Mouse (Mus musculus) natural killer cell, adult 2 months (primary cell): ENCODE data around the gene Hoxa7.

Experiments used
- DNase-seq, 2 experiments: peaks; one replicate each; pipeline ENCODE4 v3.0.0; 2022; ENCODE audit warnings: low spot score in 2 of 2

Gene Hoxa7

DNA sequence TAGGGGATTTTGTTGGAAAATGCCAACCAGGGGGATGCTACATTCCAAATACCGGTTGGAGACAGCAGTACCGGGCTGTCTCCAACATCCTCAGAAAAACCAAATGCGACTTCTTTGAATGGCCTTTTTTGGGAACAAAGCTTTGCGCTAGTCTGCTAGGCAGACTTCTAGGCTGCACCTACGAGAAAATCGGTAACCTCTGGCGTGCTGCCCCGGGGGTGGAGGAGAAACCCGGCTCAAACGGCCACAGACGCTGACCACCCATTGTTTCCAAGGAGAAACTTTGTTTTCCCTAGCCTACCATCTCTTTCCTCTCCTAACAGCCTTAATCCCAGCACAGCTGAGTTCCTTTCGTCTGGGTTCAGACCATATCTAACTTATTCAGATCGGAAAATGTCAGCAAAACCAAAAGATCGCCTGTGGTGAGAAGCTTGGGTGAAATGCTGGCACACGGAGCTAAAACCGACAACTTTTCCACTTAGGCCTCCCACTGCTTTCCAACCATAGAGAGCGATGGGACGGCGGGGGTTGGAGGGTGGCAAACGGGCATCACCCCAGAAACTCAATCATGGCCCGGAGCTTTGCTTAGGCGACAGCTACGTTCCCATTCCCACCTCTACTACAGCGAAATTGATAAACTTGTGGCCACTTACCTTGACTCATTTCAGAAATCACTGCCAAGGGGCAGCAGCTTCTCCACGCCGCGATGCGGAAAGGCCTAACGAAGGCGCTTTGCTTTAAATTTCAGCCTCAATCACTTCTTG, 18.2 kb upstream of the Hoxa7 start:
- DNase-seq, result no peak

- DNase-seq, result no peak
These were observed 17.3 kb upstream of the Hoxa7 start for GRCm38 (mm10) chr6:52238976-52239375.

DNA sequence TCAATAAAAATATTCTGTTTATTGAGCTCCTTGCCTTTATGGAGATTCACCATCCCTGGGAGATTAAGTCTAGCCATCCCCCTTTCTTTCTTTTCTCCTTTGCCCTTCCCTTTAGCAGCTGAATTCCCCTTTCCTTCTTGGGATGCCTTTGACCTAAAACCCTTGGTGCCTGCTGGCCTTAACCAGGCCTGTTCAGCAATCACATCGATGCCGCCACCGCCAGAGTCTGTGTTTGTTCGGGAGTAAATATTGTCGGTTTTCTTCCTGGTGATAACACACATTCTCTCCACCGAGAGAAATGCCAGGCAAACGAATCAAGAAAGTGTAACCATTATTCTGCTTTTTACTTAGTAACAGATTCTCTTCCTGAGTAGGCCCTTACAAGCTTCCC, 16.5 kb upstream of the Hoxa7 start:
- DNase-seq, result no peak

DNA sequence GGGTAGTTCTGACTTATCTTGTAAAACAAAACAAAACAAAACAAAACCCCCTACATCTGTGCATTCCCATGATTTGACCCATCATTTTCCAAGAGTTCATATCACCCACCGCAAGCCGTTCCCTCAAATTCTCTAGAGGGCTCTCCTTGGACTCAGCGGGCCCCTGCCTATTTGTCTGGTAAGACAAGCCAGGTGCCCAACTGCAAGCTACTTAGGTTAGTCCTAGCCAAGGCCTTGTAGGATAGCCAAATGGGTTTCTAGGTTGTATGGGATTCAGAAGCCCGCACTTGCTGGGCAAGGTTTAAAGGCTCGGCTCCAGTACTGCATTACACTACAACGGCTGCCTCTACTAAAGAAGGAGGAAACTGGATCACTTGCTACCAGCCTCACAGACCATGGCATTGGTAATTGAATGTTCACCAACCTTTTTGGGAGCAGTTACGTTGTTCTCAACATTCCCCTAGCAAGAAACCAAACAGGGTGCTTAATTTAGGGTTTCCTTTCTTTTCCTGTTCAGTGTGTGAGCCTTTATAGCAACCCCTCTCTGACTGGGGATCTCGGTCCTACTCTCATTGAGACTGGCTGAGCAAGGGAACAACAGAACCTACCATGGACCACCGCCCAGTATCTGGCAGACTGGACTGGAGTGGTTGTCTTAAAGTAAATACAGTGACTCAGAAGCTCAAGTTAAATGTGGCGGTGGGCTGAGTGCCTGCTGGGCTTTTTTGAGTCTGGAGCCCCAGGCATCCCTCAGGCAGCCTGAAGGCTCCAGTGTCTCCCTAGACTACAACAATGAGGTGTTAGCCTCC, 15.9 kb upstream of the Hoxa7 start:
- DNase-seq, result no peak

GRCm38 (mm10) chr6:52236806-52237205, 15.2 kb upstream of the Hoxa7 start:
- no peak for DNase-seq

- no peak for DNase-seq
These were observed 14.2 kb upstream of the Hoxa7 start for GRCm38 (mm10) chr6:52235866-52236265.

- no peak for DNase-seq
These were observed 13.6 kb upstream of the Hoxa7 start for GRCm38 (mm10) chr6:52235267-52235666.

GRCm38 (mm10) chr6:52234428-52235140, 12.9 kb upstream of the Hoxa7 start:
- DNase-seq, result no peak

GRCm38 (mm10) chr6:52233546-52234427, 12.1 kb upstream of the Hoxa7 start:
- DNase-seq, result no peak

- no peak for DNase-seq
These were observed 11.4 kb upstream of the Hoxa7 start for GRCm38 (mm10) chr6:52232984-52233545.

DNA sequence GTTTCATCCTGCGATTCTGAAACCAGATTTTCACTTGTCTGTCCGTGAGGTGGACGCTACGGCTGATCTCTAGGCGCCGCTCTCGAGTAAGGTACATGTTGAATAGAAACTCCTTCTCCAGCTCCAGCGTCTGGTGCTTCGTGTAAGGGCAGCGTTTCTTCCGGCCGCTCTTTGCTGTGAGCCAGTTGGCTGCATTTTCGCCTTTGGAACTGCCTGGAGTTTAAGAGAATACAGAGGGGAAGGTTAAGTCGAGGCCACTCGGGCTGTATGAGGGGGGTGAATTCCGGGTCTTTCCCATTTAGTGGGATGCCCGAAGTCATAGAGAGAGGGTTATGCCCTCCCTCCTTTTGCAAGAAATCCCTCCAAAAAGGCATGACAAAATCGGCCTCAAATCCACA, 10.9 kb upstream of the Hoxa7 start:
- DNase-seq, result no peak

GRCm38 (mm10) chr6:52231885-52232567, 10.4 kb upstream of the Hoxa7 start:
- DNase-seq, result no peak

GRCm38 (mm10) chr6:52230516-52231165, 9.0 kb upstream of the Hoxa7 start, which contains the start of gene Hoxa9:
TSS of gene Hoxa9 (minus strand) at chr6:52231089.
- no peak for DNase-seq

GRCm38 (mm10) chr6:52229558-52230416, 8.1 kb upstream of the Hoxa7 start:
- DNase-seq, result no peak

DNA sequence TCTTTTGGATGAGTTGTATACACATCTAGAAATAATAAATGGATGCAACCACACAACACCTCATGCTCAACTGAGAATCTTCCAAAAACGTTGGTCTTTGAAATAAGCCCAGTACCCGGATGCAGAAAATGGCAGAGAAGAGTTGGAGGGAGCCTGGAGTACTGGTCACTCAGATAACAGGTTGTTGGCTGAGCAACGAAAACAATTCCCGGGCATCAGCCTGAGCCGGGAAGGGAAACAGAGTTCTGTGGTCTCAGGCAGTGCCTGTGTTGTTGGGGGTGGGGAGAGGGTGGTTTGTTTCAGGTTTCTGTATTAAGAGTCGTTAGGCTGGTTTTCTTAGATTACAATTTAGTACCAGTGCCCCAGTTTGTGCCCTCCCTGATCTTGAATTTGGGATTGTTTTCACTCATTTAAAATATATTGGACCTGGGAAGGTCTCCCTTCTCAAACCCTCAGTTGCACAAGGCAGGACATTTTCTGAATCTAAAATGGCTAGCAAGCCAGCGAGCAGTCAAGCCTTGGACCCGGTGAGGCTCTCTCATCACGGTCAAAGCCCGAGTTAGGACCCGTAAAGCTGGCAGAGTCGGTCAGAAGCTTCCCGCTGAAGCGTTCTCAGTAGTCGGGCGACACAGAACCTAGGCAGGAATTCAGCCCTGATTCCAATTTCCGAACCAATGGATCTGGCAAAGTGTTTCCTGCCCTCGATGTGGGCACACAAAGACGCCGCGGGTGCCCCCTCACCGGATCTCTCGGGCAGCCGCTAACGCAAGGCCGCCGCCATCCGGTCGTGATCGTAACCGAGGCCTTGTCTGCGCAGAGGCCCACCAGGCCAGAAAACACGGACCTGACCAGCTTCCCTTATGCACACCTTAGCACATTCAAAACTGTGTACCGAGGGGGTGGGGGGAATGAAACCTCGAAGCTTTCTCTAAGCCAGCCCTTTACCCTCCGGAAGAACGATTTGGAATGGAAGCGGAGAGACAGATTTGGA, 7.1 kb upstream of the Hoxa7 start:
- no peak for DNase-seq

GRCm38 (mm10) chr6:52227470-52228222, 6.0 kb upstream of the Hoxa7 start:
- DNase-seq, result no peak
